Mouse (Mus musculus) inflammation-experienced regulatory T-cells, adult 16 weeks (primary cell): ENCODE results near the gene Ifitm3. TPM values are rescaled to one million over a fixed set of nuclear protein-coding genes. Genes with fewer than 3 reads are reported as not detected.

ENCODE experiments used
- polyA plus RNA-seq: library from polyadenylated mRNA; unstranded; fragments of 100-300 nt; shearing (Covaris generic); gene quantifications from one replicate; pipeline ENCODE4 v1.2.1, GENCODE M21; 2017

Ifitm3 gene
- 6.3 TPM for polyA plus RNA-seq

DNA sequence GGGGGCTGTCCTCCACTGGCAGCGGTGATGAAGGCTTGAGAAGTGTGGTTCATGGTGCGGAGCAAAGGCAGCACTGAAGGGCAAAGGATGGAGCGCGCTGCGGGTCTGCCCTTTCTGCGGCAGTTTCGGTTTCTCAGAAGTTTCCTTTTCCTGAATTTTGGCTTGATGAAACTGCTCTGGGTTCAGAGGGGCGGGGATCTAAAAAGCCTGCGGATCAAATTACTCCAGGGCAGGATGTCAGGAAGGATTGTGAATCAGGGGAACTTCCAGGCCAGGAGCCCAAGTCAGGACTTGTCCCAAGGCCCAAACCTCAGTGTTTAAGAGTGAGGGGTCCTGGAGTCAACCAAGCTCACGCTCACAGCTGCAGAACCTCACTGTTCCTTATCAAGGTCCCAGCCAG is at the start of gene Ifitm3:
Ifitm3 (minus strand) TSS at position 178 of the 400 bp plus-strand sequence.

GRCm38 (mm10) chr7:141028831-141029230 is 18.3 kb upstream of the Ifitm3 start, which contains the start of gene Gm17387:
Gene Gm17387 (plus strand): TSS chr7:141029131.

GRCm38 (mm10) chr7:141017824-141018223 is 7.3 kb upstream of the Ifitm3 start, which contains the start of gene Ifitm6:
Gene Ifitm6 (minus strand): TSS chr7:141017924.

GRCm38 (mm10) chr7:140966921-140967320 is 43.6 kb downstream of the Ifitm3 start, which contains the start of gene Ifitm1:
Gene Ifitm1 (plus strand): TSS chr7:140967221.

Other genes with a start within 250 kb of the Ifitm3 start
- not detected for gene Cyp2e1, start 247.0 kb downstream of the Ifitm3 start, polyA plus RNA-seq
- 0.66 TPM for gene Syce1, start 222.9 kb downstream of the Ifitm3 start, polyA plus RNA-seq
- 0.20 TPM for gene Zfp941, start 188.6 kb downstream of the Ifitm3 start, polyA plus RNA-seq
- not detected for gene Urah, start 175.8 kb downstream of the Ifitm3 start, polyA plus RNA-seq
- gene Scgb1c1, start 165.2 kb downstream of the Ifitm3 start, polyA plus RNA-seq = not detected
- not detected for gene Odf3, start 163.0 kb downstream of the Ifitm3 start, polyA plus RNA-seq
- gene Gm45785, start 154.4 kb downstream of the Ifitm3 start, polyA plus RNA-seq = not detected
- 165 TPM for gene Ric8a, start 153.8 kb downstream of the Ifitm3 start, polyA plus RNA-seq
- 56.9 TPM for gene Bet1l, start 153.2 kb downstream of the Ifitm3 start, polyA plus RNA-seq
- 242 TPM for gene Psmd13, start 128.8 kb downstream of the Ifitm3 start, polyA plus RNA-seq
- gene Sirt3, start 128.5 kb downstream of the Ifitm3 start, polyA plus RNA-seq = 13.3 TPM
- not detected for gene Cox8b, start 110.3 kb downstream of the Ifitm3 start, polyA plus RNA-seq
- not detected for gene Nlrp6, start 89.9 kb downstream of the Ifitm3 start, polyA plus RNA-seq
- gene Pgghg, start 69.4 kb downstream of the Ifitm3 start, polyA plus RNA-seq = 45.4 TPM
- gene Ifitm5, start 60.5 kb downstream of the Ifitm3 start, polyA plus RNA-seq = 1.0 TPM
- gene Gm45717, start 54.8 kb downstream of the Ifitm3 start, polyA plus RNA-seq = not detected
- gene Ifitm2, start 54.8 kb downstream of the Ifitm3 start, polyA plus RNA-seq = 35.4 TPM
- gene Ifitm1, start 43.5 kb downstream of the Ifitm3 start, polyA plus RNA-seq = 0.77 TPM
- not detected for gene Ifitm6, start 7.2 kb upstream of the Ifitm3 start, polyA plus RNA-seq
- gene Gm17387, start 18.4 kb upstream of the Ifitm3 start, polyA plus RNA-seq = not detected
- 21.9 TPM for gene B4galnt4, start 50.3 kb upstream of the Ifitm3 start, polyA plus RNA-seq
- 422 TPM for gene Pkp3, start 67.4 kb upstream of the Ifitm3 start, polyA plus RNA-seq
- gene Sigirr, start 89.8 kb upstream of the Ifitm3 start, polyA plus RNA-seq = 261 TPM
- 0.24 TPM for gene Ano9, start 107.0 kb upstream of the Ifitm3 start, polyA plus RNA-seq
- gene Ptdss2, start 111.6 kb upstream of the Ifitm3 start, polyA plus RNA-seq = 19.3 TPM
- gene Rnh1, start 162.1 kb upstream of the Ifitm3 start, polyA plus RNA-seq = 165 TPM
- gene Hras, start 183.2 kb upstream of the Ifitm3 start, polyA plus RNA-seq = 3.5 TPM
- gene Lrrc56, start 183.4 kb upstream of the Ifitm3 start, polyA plus RNA-seq = 3.5 TPM
- gene Lmntd2, start 203.3 kb upstream of the Ifitm3 start, polyA plus RNA-seq = 15.4 TPM
- 24.4 TPM for gene Rassf7, start 205.1 kb upstream of the Ifitm3 start, polyA plus RNA-seq
- 133 TPM for gene Phrf1, start 218.0 kb upstream of the Ifitm3 start, polyA plus RNA-seq